Mouse (Mus musculus) forebrain, embryonic 16.5 days (tissue): ENCODE measurements around the gene Gorasp1. TPM values are rescaled to one million over a fixed set of nuclear protein-coding genes. Genes with fewer than 3 reads are reported as not detected.
A peak's percentile ranks its signal among the peaks of the same experiment; 100 is the strongest.

ENCODE experiments used
- ATAC-seq: fragments of 200-750 bp; cut with Nextera tagmentation; 2 replicates; pipeline ENCODE4 v1.8.0; 2017; ENCODE audit warnings: mild to moderate bottlenecking, moderate library complexity
- H3K27ac ChIP-seq: fragments of 300-500 bp; sonication (generic); 2 replicates; pipeline ENCODE4 v1.5.1; 2014; ENCODE audit warnings: low read length, control low read depth
- H3K27me3 ChIP-seq: fragments of 300-500 bp; sonication (generic); replicated peaks from 2 replicates; pipeline ENCODE4 v1.6.1; 2014; ENCODE audit warnings: low read length; ENCODE audit not compliant: control insufficient read depth, insufficient read depth
- H3K36me3 ChIP-seq: fragments of 300-500 bp; sonication (generic); 2 replicates; pipeline ENCODE4 v1.6.1; 2014; ENCODE audit not compliant: control insufficient read depth, insufficient read depth
- H3K4me1 ChIP-seq: fragments of 300-500 bp; sonication (generic); replicated peaks from 2 replicates; pipeline ENCODE4 v1.6.1; 2014; ENCODE audit warnings: low read length; ENCODE audit not compliant: control insufficient read depth, insufficient read depth
- H3K4me2 ChIP-seq: fragments of 300-500 bp; sonication (generic); 2 replicates; pipeline ENCODE4 v1.6.1; 2014; ENCODE audit warnings: mild to moderate bottlenecking, low read length, control low read depth
- H3K4me3 ChIP-seq: fragments of 300-500 bp; sonication (generic); replicated peaks from 2 replicates; pipeline ENCODE4 v1.5.1; 2014; ENCODE audit warnings: mild to moderate bottlenecking, low read length, control low read depth
- H3K9ac ChIP-seq: fragments of 300-500 bp; sonication (generic); replicated peaks from 2 replicates; pipeline ENCODE4 v1.6.1; 2014; ENCODE audit warnings: low read depth, low read length, control low read depth
- H3K9me3 ChIP-seq: fragments of 300-500 bp; sonication (generic); 2 replicates; pipeline ENCODE4 v1.6.1; 2016; ENCODE audit warnings: low read length; ENCODE audit not compliant: control insufficient read depth
- WGBS: fragments of 180-500 bp; shearing (Covaris S2); extraction: QIAGEN DNeasy Blood & Tissue Kit; methylation state at CpG from one replicate; pipeline ENCODE4 v1.1.7; 2014; 5-methylcytosine and 5-hydroxymethylcytosine counted together
- polyA plus RNA-seq: library from polyadenylated mRNA; unstranded; fragments of >200 nt; fragmentation: Nextera tagmentation; extraction: Ambion mirVana; gene quantifications from 2 replicates; pipeline ENCODE4 v1.2.1, GENCODE M21; 2015

The Gorasp1 gene
- polyA plus RNA-seq, 1 experiment from 2014 or later: 30.4 TPM

DNA sequence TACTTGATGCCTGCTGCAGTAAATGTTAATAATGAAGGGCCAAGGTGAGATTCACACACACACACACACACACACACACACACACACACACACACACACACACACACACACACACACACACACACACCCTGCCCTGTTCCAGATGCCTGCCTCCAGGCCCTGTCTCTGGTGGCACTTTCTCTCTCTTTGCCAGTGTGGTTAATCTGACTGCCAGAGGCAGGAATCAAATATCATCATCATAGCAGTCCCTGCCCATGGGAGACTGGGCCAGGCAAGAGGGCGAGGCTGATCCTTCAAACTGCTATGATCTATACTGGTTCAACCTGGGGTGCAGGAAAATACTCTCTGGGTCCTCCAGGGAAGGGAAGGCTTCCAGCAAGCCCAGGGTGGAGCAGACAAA lies 17.5 kb downstream of the Gorasp1 start:
- H3K9me3 ChIP-seq: no peaks in the 10 kb centered on the region
- H3K27me3 ChIP-seq: no peaks in the 10 kb centered on the region
- no peak overlapping the region for H3K4me3 ChIP-seq
- no peak overlapping the region for H3K9ac ChIP-seq
- ATAC-seq: no peak
- 87% methylated on average over 1 of the region's 1 CpGs for WGBS
- H3K4me1 ChIP-seq: no peaks in the 10 kb centered on the region
- H3K4me2 ChIP-seq: no peak overlapping the region
- peaks cover 45% of the 10 kb centered on the region for H3K36me3 ChIP-seq
- H3K27ac ChIP-seq: no peak overlapping the region

DNA sequence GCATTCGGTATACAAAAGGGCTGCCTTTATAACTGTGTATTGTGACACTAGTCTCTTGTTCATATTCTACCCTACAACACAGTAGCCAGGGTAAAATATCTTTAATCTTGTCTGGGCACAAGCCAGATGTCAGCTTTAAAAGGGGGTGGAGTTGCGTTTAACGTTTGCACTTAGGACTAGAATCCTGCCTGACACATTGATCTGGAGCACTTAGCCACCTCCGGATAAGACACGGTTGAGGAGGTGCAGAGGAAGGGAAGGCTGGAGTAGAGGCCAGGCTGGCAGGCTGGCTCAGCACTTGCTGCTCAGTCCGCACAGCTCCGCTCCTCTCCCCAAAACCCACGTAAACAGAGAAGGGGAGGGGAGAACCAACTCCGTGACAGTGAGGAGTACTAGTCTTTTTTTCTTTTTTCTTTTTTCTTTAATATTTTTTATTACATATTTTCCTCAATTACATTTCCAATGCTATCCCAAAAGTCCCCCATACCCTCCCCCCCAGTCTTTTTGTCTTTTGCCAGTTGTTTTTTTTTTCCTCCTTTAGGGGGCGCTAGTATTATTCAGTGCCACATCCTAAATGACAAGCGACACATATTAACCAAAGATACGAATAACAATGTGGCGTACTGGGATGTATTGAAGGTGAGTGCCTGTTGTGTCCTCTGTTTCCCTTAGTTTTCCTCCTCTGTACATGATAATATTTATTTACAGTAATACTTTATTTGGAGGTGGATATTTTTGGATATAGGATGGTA lies 24.1 kb downstream of the Gorasp1 start:
- Histone ChIP-seq H3K9me3 (no peaks in the 10 kb centered on the region), H3K4me3 (no peak overlapping the region), H3K27me3 (no peaks in the 10 kb centered on the region), H3K9ac (no peak overlapping the region), H3K4me2 (no peak overlapping the region), H3K36me3 (peaks cover 48% of the 10 kb centered on the region), H3K4me1 (no peaks in the 10 kb centered on the region), H3K27ac (no peak overlapping the region)
- 79% methylated on average over 13 of the region's 13 CpGs for WGBS
- no peak for ATAC-seq

DNA sequence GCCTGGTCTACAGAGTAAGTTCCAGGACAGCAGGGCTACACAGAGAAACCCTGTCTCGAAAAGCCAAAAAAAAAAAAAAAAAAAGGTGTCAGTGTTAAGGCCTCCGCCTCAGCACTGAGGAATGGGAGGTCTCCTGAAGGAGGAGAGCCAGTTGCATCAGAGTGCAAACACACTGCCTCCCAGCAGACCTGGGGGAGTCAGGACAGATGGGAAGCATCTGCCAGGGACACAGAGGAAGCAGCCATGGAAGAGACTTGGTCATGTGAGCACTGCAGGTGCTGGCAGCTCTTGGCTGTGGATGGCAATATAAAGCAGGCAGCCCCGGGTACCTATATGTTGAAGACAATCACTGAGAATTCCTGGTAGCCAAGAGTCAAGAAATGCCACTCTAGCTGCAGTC lies 27.4 kb downstream of the Gorasp1 start:
- Histone ChIP-seq H3K4me2 (no peak overlapping the region), H3K9me3 (no peaks in the 10 kb centered on the region), H3K36me3 (peaks cover 64% of the 10 kb centered on the region), H3K4me1 (no peaks in the 10 kb centered on the region), H3K4me3 (no peak overlapping the region), H3K9ac (no peak overlapping the region), H3K27ac (no peak overlapping the region), H3K27me3 (no peaks in the 10 kb centered on the region)
- no peak for ATAC-seq
- WGBS: 97% methylated on average over 3 of the region's 3 CpGs

DNA sequence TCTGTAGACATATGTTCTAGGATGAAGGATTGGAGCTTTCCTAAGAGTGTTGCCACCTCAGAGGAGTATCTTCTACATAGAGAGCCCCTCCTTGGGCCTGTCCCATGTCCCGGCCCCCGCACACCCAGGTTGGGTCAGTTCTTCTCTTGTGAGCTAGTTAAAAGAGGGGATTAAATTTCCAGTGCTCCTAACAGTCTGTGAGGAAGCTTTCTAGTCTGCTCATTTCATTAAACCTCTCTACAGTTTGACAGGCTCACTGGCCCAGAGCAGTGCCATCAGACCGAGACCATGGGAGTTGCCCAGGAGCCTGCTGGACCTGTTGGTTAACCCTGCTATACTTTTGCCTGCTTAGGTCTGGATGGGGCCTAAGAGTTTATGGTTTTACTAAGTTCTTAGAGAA lies 28.7 kb downstream of the Gorasp1 start:
- Histone ChIP-seq H3K27me3 (no peaks in the 10 kb centered on the region), H3K36me3 (peaks cover 61% of the 10 kb centered on the region), H3K4me3 (no peak overlapping the region), H3K4me1 (no peaks in the 10 kb centered on the region), H3K9me3 (no peaks in the 10 kb centered on the region), H3K27ac (no peak overlapping the region), H3K4me2 (no peak overlapping the region), H3K9ac (no peak overlapping the region)
- no peak for ATAC-seq
- WGBS: 94% methylated on average over 3 of the region's 3 CpGs

DNA sequence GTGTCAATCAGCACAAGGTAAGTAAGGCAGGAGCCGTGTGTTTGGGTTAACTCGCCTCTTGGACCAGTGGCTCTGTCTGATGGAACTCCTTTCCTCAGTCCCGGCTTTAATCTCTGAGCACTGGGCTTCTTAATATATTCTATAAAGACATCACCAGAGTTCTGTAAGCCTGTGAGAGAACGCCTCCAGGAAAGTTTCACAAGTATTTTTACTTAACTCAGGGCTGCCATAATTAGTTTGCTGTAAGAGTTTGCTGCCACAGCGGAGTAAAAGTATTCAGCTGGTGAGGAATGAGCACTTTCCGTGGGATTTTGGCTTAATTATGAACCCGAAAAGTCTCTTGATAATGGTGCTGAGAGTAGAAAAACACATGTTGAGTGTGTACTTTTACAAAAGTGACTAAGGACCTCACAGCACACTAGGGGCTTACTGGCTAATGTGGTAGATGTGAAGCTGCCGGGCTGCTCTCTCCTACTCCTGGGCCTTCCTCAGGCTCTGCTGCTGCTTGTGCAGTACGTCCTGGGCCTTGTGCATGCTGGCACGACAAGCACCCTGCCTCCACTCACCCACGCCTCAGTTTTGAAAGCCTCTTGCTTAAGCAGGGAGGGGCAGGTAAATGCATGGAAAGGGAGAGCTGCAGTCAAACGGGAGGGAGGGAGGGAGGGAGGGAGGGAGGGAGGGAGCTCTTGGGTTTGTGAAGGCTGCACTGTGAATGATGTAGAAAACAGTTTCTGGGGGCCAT lies 34.8 kb downstream of the Gorasp1 start:
- Histone ChIP-seq H3K4me2 (no peak overlapping the region), H3K4me1 (no peaks in the 10 kb centered on the region), H3K27ac (no peak overlapping the region), H3K36me3 (peaks cover 25% of the 10 kb centered on the region), H3K27me3 (no peaks in the 10 kb centered on the region), H3K9me3 (no peaks in the 10 kb centered on the region), H3K4me3 (no peak overlapping the region), H3K9ac (no peak overlapping the region)
- ATAC-seq: no peak
- whole genome bisulfite sequencing: 91% methylated on average over 11 of the region's 12 CpGs

DNA sequence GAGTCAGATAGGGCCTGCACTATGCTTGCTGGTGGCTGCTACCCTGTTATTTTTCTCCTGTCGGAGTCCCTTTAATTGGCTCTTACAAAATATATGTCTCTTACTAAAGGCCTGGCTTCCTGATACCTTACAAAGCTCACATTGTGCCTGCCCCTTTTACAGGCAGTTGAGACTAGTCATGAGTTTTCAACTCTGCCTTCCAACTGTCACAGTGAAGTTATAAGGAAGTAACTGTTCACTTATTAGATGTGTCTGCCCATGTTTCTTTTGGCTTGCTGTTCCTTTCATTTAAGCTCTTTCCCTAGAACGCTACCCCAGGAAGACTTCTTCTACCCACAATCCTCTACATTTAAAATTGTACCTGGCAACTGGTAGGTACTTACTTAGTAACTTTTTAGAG lies 37.9 kb downstream of the Gorasp1 start:
- no peaks in the 10 kb centered on the region for H3K9me3 ChIP-seq
- no peak overlapping the region for H3K9ac ChIP-seq
- no peak for ATAC-seq
- no peak overlapping the region for H3K4me2 ChIP-seq
- no peak overlapping the region for H3K4me3 ChIP-seq
- H3K36me3 ChIP-seq: peaks cover 3% of the 10 kb centered on the region
- H3K4me1 ChIP-seq: peaks cover 8% of the 10 kb centered on the region
- 92% methylated on average over 2 of the region's 2 CpGs for WGBS
- H3K27me3 ChIP-seq: no peaks in the 10 kb centered on the region
- no peak overlapping the region for H3K27ac ChIP-seq

DNA sequence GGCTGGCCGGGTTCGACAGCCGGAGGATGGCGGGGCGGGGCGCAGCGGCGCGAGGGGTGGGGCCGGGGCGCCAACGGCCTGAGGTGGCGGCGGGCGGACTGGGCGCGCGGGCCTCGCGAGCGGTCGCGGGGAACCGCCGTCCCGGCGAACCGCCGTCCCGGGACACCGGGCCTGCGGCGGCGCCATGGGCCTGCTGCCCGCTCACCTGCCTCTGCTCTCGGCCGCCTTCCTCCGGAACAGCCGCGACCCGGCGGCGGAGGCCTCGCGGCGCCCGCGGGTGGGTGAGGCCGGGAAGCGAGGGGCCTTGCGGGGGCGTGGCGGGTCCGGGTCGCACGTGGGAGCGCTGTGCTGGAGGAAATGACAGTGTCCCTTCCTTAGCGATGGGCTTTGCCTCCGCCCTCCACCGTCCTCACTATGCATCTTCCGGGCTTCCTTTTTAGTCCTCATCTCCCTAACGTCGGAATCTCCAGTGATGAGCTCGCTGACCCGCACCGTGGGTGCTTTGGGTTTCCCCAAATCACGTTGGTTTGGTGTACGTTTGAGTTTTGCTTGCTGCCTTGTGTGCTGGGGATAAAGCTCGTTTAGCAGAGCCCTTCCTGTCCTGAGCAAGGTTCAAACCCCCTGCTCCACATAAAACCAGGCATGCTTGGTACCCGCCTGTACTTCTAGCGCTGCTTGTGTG lies 42.2 kb downstream of the Gorasp1 start:
- peak overlapping the region; percentile 86 for H3K4me3 ChIP-seq
- peaks cover 11% of the 10 kb centered on the region for H3K4me1 ChIP-seq
- H3K4me2 ChIP-seq: peak overlapping the region; percentile 98
- no peaks in the 10 kb centered on the region for H3K36me3 ChIP-seq
- ATAC-seq: peak; percentile 67
- WGBS: under 1% methylated on average over 58 of the region's 71 CpGs
- no peaks in the 10 kb centered on the region for H3K9me3 ChIP-seq
- peak overlapping the region; percentile 88 for H3K9ac ChIP-seq
- H3K27ac ChIP-seq: peak overlapping the region; percentile 60; the same call in 1 of the 2 replicates
- H3K27me3 ChIP-seq: no peaks in the 10 kb centered on the region

DNA sequence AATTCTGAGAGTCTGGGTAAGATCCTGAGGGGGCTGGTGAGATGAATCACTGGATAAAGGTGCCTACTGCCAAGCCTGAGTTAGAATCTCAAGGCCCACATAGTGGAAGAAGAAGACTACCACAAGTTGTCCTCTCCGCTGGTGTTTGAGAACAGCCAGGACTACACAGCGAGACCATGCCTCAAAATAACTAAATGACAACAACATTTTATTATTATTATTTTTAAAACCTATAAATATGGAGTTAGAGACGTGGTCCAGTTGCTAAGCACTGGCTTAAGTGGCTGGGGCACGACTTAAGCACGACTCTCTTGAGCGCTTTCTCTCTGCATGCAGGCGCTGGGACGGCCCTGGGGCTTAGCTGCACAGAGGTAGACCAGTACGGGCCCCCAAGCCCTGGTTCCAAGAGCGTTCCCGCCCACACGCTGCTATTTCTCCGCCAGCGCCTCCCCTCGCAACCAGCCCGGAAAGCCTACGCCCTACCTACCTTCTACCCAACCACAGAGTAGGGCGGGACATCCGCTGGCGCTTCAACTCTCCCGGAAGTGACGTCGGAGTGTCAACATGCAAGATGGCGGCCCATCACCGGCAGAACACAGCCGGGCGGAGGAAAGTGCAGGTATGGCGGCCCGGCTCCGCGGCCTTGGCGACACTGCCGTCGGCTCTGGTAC lies 42.9 kb downstream of the Gorasp1 start, which contains the start of gene Wdr48:
Gene Wdr48, plus strand, starts transcription at position 540 of the 671 bp plus-strand sequence.
- Histone ChIP-seq H3K9ac (peak within 1 kb of the TSS; percentile 88), H3K4me2 (peak within 1 kb of the TSS; percentile 98), H3K27me3 (no peaks in the 10 kb centered on the region), H3K36me3 (no peaks in the 10 kb centered on the region), H3K4me3 (peak within 1 kb of the TSS; percentile 86), H3K4me1 (peaks cover 15% of the 10 kb centered on the region), H3K27ac (peak within 1 kb of the TSS; percentile 91), H3K9me3 (no peaks in the 10 kb centered on the region)
- 4% methylated on average over 34 of the region's 34 CpGs for WGBS
- ATAC-seq: peak; percentile 99

DNA sequence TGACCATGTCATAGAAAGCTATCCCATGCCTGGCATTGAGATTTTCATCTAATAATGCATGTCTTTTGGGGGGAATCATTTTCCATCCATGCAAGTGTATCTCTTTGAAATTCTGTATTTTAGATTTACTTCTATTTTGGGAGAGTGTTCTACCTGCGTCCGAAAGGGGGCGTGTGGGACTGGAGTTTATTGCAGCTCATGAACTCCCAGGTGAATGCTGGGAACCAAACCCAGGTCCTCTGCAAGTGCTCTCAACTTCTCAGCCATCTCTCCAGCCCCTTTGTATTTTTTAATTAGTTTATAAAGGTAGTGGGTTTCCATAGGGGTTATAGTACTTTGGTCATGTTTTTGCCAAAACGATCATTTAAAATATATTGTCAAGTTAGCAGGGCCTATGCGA lies 43.5 kb downstream of the Gorasp1 start:
- Histone ChIP-seq H3K9me3 (no peaks in the 10 kb centered on the region), H3K27me3 (no peaks in the 10 kb centered on the region), H3K4me3 (no peak overlapping the region), H3K4me1 (peaks cover 20% of the 10 kb centered on the region), H3K36me3 (no peaks in the 10 kb centered on the region), H3K4me2 (peak overlapping the region; percentile 84), H3K9ac (peak overlapping the region; percentile 88; the same call in 1 of the 2 replicates), H3K27ac (no peak overlapping the region; the same call in 1 of the 2 replicates)
- ATAC-seq: no peak
- WGBS: 90% methylated on average over 5 of the region's 5 CpGs
